Comparison of ENCODE assay signal across 19 mouse cellular contexts in genomic region chr14:12065736-12066135, GRCm38 (mm10).
A peak's percentile ranks its signal among the peaks of the same experiment; 100 is the strongest.
DNase-seq lines count a peak whose midpoint lies in the region; ATAC-seq and TF ChIP-seq lines count a peak whose summit lies in the region.
"Had no signal": no experiment of that assay in that cellular context is flagged by ENCODE, and none has a peak within 500 bp of the region (broad histone marks: within the 10 kb centered on the region; RNA-seq: fewer than 3 reads in every experiment).

No protein-coding gene starts in this region.

- DNase-seq in heart, adult 11 months, result peak; percentile 83
- DNase-seq in midbrain, embryonic 11.5 days (ENCODE audit: low spot score, missing footprints), result peak; percentile 53
- no peak for DNase-seq in midbrain, postnatal 0 days (ENCODE audit: low spot score)
- DNase-seq: adrenal gland, adult 2 months; adrenal gland, adult 8-10 months; adrenal gland, postnatal 10 days; adrenal gland, postnatal 14 days; adrenal gland, postnatal 25 days; adrenal gland, postnatal 36 days; B cell, adult 2 months; cerebellum, adult 11 months; cerebellum, adult 11-12 months; cerebellum, adult 18-20 months had no signal

- H3K27ac ChIP-seq in heart, embryonic 11.5 days (ENCODE audit: low read depth, low read length), result no peak overlapping the region
- no peak overlapping the region for H3K27ac ChIP-seq in midbrain, embryonic 11.5 days (ENCODE audit: low read depth, low read length)
- H3K27ac ChIP-seq in midbrain, postnatal 0 days (ENCODE audit: low read depth, low read length), result no peak overlapping the region

- H3K4me2 ChIP-seq in heart, embryonic 11.5 days, result no peak overlapping the region
- no peak overlapping the region for H3K4me2 ChIP-seq in midbrain, embryonic 11.5 days
- H3K4me2 ChIP-seq in midbrain, postnatal 0 days (ENCODE audit: low read depth, low read length, poor library complexity, severe bottlenecking), result no peak overlapping the region

- 67% methylated on average over 2 of the region's 2 CpGs for WGBS in heart, embryonic 11.5 days (ENCODE audit: insufficient replicate concordance)
- WGBS in midbrain, embryonic 11.5 days, result 94% methylated on average over 2 of the region's 2 CpGs
- WGBS in midbrain, postnatal 0 days, result 80% methylated on average over 2 of the region's 2 CpGs

- H3K36me3 ChIP-seq in heart, embryonic 11.5 days (ENCODE audit: control insufficient read depth, insufficient read depth, low read length), result no peaks in the 10 kb centered on the region
- no peaks in the 10 kb centered on the region for H3K36me3 ChIP-seq in midbrain, embryonic 11.5 days (ENCODE audit: control insufficient read depth, insufficient read depth, low read length)
- no peaks in the 10 kb centered on the region for H3K36me3 ChIP-seq in midbrain, postnatal 0 days (ENCODE audit: insufficient read depth, low read length)
- H3K36me3 ChIP-seq: G1E had no signal

- no peak overlapping the region for H3K4me3 ChIP-seq in heart, embryonic 11.5 days (ENCODE audit: low read depth, low read length)
- no peak overlapping the region for H3K4me3 ChIP-seq in midbrain, embryonic 11.5 days (ENCODE audit: low read depth, low read length)
- H3K4me3 ChIP-seq in midbrain, postnatal 0 days (ENCODE audit: low read depth, low read length), result no peak overlapping the region

- H3K9me3 ChIP-seq in heart, embryonic 11.5 days (replicated peaks; ENCODE audit: control insufficient read depth, low read length), result no peaks in the 10 kb centered on the region
- no peaks in the 10 kb centered on the region for H3K9me3 ChIP-seq in midbrain, embryonic 11.5 days (ENCODE audit: control insufficient read depth, low read length)
- no peaks in the 10 kb centered on the region for H3K9me3 ChIP-seq in midbrain, postnatal 0 days (ENCODE audit: low read length)

- no peaks in the 10 kb centered on the region for H3K27me3 ChIP-seq in heart, embryonic 11.5 days (ENCODE audit: control insufficient read depth, insufficient read depth, low read length)
- no peaks in the 10 kb centered on the region for H3K27me3 ChIP-seq in midbrain, embryonic 11.5 days (ENCODE audit: control insufficient read depth, insufficient read depth, low read length)
- H3K27me3 ChIP-seq in midbrain, postnatal 0 days (ENCODE audit: insufficient read depth, low read length), result no peaks in the 10 kb centered on the region
- H3K27me3 ChIP-seq: CH12.LX, Patski had no signal

- TF ChIP-seq CTCF in midbrain, postnatal 0 days (IDR thresholded peaks at IDR 0.05), result no peak

- H3K9ac ChIP-seq in heart, embryonic 11.5 days (ENCODE audit: low read depth, low read length), result no peak overlapping the region
- H3K9ac ChIP-seq in midbrain, embryonic 11.5 days (ENCODE audit: low read length), result no peak overlapping the region
- no peak overlapping the region for H3K9ac ChIP-seq in midbrain, postnatal 0 days (replicated peaks; ENCODE audit: low read length, poor library complexity, severe bottlenecking)

- ATAC-seq in heart, embryonic 11.5 days (replicated peaks; ENCODE audit: insufficient number of reproducible peaks, low FRiP score, low TSS enrichment), result no peak
- no peak for ATAC-seq in midbrain, embryonic 11.5 days (ENCODE audit: low FRiP score)
- no peak for ATAC-seq in midbrain, postnatal 0 days (ENCODE audit: low FRiP score)
- ATAC-seq: activated CD4-positive, CD25-positive, alpha-beta regulatory T cell, adult 4 months; CD4-positive, CD25-positive, alpha-beta regulatory T cell, adult 4 months; Patski had no signal

- no peaks in the 10 kb centered on the region for H3K4me1 ChIP-seq in heart, embryonic 11.5 days (ENCODE audit: control insufficient read depth, insufficient read depth, low read length)
- no peaks in the 10 kb centered on the region for H3K4me1 ChIP-seq in midbrain, embryonic 11.5 days (ENCODE audit: control insufficient read depth, insufficient read depth, low read length)
- no peaks in the 10 kb centered on the region for H3K4me1 ChIP-seq in midbrain, postnatal 0 days (ENCODE audit: insufficient read depth, low read length)
